Mouse (Mus musculus) MEL (cell line): ENCODE results near the gene 1110059E24Rik.

Experiments
- CTCF ChIP-seq, 3 experiments: IDR thresholded peaks in 2 of 3; conservative IDR thresholded peaks in 1 of 3; 2 replicates each; pipeline ENCODE4 v1.5.1; 2011 to 2012; ENCODE audit warnings: low read length in 3 of 3, low read depth in 2 of 3, mild to moderate bottlenecking in 2 of 3, improper control_type of control experiment in 1 of 3, inconsistent platforms in 1 of 3, mixed read lengths in 1 of 3, moderate library complexity in 1 of 3; ENCODE audit not compliant: control insufficient read depth in 1 of 3, insufficient read depth in 1 of 3, poor library complexity in 1 of 3, severe bottlenecking in 1 of 3
- EP300 ChIP-seq, 2 experiments: IDR thresholded peaks; 2 replicates each; pipeline ENCODE4 v1.6.1; 2011; ENCODE audit warnings: improper control_type of control experiment in 2 of 2, low read length in 2 of 2, low read depth in 1 of 2, mild to moderate bottlenecking in 1 of 2
- GATA1 ChIP-seq: IDR thresholded peaks from 2 replicates; pipeline ENCODE4 v1.6.1; 2011; ENCODE audit warnings: low read depth, low read length, improper control_type of control experiment
- MXI1 ChIP-seq: IDR thresholded peaks from 2 replicates; pipeline ENCODE4 v1.6.1; 2011; ENCODE audit warnings: mild to moderate bottlenecking, low read depth, low read length, improper control_type of control experiment
- MYC ChIP-seq: IDR thresholded peaks from 2 replicates; pipeline ENCODE4 v1.6.1; 2011; ENCODE audit warnings: low read depth, mild to moderate bottlenecking, low read length, improper control_type of control experiment, moderate library complexity
- USF1 ChIP-seq: IDR thresholded peaks from 2 replicates; pipeline ENCODE4 v1.6.1; 2014; ENCODE audit warnings: low read depth, mild to moderate bottlenecking, inconsistent platforms, low read length, improper control_type of control experiment, moderate library complexity
- USF2 ChIP-seq, 2 experiments: IDR thresholded peaks; 2 replicates each; pipeline ENCODE4 v1.6.1; 2011 to 2012; ENCODE audit warnings: improper control_type of control experiment in 2 of 2, low read length in 2 of 2, borderline replicate concordance in 1 of 2, inconsistent platforms in 1 of 2, low read depth in 1 of 2, mild to moderate bottlenecking in 1 of 2; ENCODE audit not compliant: insufficient read depth in 1 of 2
- ZKSCAN1 ChIP-seq: IDR thresholded peaks from 2 replicates; pipeline ENCODE4 v1.6.1; 2012; ENCODE audit warnings: low read depth, mild to moderate bottlenecking, inconsistent platforms, low read length, improper control_type of control experiment, moderate library complexity

DNA sequence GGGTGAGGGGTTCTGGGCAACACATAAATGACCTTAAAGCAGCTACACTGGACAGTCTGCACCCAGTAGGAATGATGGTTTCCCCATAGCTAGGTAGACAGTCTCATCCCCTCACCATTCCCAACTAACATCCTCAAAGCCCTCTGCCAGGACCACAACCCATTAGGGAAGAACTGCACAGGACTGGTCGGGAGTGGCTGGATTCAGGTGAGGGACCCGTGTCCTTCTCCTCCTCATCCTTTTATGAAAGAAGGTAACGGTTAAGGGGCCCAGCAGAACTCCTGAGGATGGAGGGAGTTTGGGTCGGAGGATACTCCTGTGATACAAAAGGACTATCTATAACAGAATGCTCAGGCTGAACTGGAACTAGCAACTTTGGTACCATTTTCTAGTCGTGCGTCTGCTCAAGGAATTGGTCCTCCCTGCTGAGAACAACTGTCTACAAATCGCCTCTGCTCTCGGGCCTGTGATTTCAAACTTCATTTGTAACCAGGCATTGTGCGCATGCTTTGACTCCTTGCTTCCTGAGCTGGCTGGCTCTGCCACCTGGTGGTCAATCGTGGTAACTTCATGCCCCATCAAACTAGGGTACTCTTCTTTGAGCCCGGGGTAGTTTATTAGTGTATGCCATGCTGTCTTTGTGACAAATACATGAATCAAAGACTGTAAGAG is 88.9 kb downstream of the 1110059E24Rik start:
- TF ChIP-seq GATA1, result no peak
- no peak for TF ChIP-seq ZKSCAN1
- TF ChIP-seq USF2 (IDR thresholded peaks at IDR 0.05; ENCODE audit: borderline replicate concordance in 1 of 2, insufficient read depth in 1 of 2, low read depth in 1 of 2, low read length in 2 of 2), result no peak
- TF ChIP-seq CTCF (IDR thresholded peaks at IDR 0.05 in 2 of 3, conservative IDR thresholded peaks at IDR 0.05 in 1 of 3; ENCODE audit: control insufficient read depth in 1 of 3, insufficient read depth in 1 of 3, low read depth in 2 of 3, low read length in 3 of 3, poor library complexity in 1 of 3, severe bottlenecking in 1 of 3), result peak; percentile 94 to 96 (median 95)
- TF ChIP-seq EP300 (IDR thresholded peaks at IDR 0.05; ENCODE audit: low read depth in 1 of 2, low read length in 2 of 2), result no peak
- no peak for TF ChIP-seq USF1
- TF ChIP-seq MXI1, result peak; percentile 50; the same call in 1 of the 2 replicates
- peak; percentile 80 for TF ChIP-seq MYC
